Mouse (Mus musculus) forebrain, embryonic 11.5 days (tissue): ENCODE data around the gene Tchhl1. TPM values are rescaled to one million over a fixed set of nuclear protein-coding genes. Genes with fewer than 3 reads are reported as not detected.

ENCODE experiments used
- ATAC-seq: fragments of 200-750 bp; cut with Nextera tagmentation; replicated peaks from 2 replicates; pipeline ENCODE4 v1.8.0; 2017; ENCODE audit warnings: moderate TSS enrichment; ENCODE audit not compliant: low FRiP score
- DNase-seq: peaks from one replicate; pipeline ENCODE4 v3.0.0-alpha.2; 2017; ENCODE audit warnings: low spot score
- H3K27ac ChIP-seq: fragments of 300-500 bp; sonication (generic); 2 replicates; pipeline ENCODE4 v1.5.1; 2014; ENCODE audit warnings: low read depth, low read length
- H3K27me3 ChIP-seq: fragments of 300-500 bp; sonication (generic); 2 replicates; pipeline ENCODE4 v1.6.1; 2014; ENCODE audit warnings: mild to moderate bottlenecking, low read length, mixed read lengths; ENCODE audit not compliant: control insufficient read depth, insufficient read depth
- H3K36me3 ChIP-seq: fragments of 300-500 bp; sonication (generic); 2 replicates; pipeline ENCODE4 v1.6.1; 2014; ENCODE audit warnings: mild to moderate bottlenecking, low read length, moderate library complexity, mixed read lengths; ENCODE audit not compliant: control insufficient read depth, insufficient read depth
- H3K4me1 ChIP-seq: fragments of 300-500 bp; sonication (generic); replicated peaks from 2 replicates; pipeline ENCODE4 v1.6.1; 2014; ENCODE audit warnings: low read length, mixed read lengths; ENCODE audit not compliant: control insufficient read depth, insufficient read depth
- H3K4me2 ChIP-seq: fragments of 300-500 bp; sonication (generic); 2 replicates; pipeline ENCODE4 v1.6.1; 2014; ENCODE audit warnings: low read depth, mild to moderate bottlenecking, low read length, moderate library complexity, mixed read lengths; ENCODE audit not compliant: severe bottlenecking
- H3K4me3 ChIP-seq: fragments of 300-500 bp; sonication (generic); 2 replicates; pipeline ENCODE4 v1.5.1; 2014; ENCODE audit warnings: low read depth, low read length
- H3K9ac ChIP-seq: fragments of 300-500 bp; sonication (generic); 2 replicates; pipeline ENCODE4 v1.6.1; 2014; ENCODE audit warnings: low read length
- H3K9me3 ChIP-seq: fragments of 300-500 bp; sonication (generic); 2 replicates; pipeline ENCODE4 v1.6.1; 2016; ENCODE audit warnings: low read length, mixed read lengths; ENCODE audit not compliant: control insufficient read depth
- whole genome bisulfite sequencing: fragments of 180-500 bp; shearing (Covaris S2); extraction: QIAGEN DNeasy Blood & Tissue Kit; methylation state at CpG from one replicate; pipeline ENCODE4 v1.1.7; 2014; 5-methylcytosine and 5-hydroxymethylcytosine counted together
- polyA plus RNA-seq: library from polyadenylated mRNA; unstranded; fragments of >200 nt; fragmentation: Nextera tagmentation; extraction: Ambion mirVana; gene quantifications from 2 replicates; pipeline ENCODE4 v1.2.1, GENCODE M21; 2014

The Tchhl1 gene
- polyA plus RNA-seq, 1 experiment from 2014 or later, result not detected

GRCm38 (mm10) chr3:93447138-93447841 lies 21.3 kb upstream of the Tchhl1 start:
- WGBS, result under 1% methylated on average over 59 of the region's 59 CpGs
- DNase-seq (peak; percentile 87), ATAC-seq (peak; percentile 71)
- no peaks in the 10 kb centered on the region for H3K9me3 ChIP-seq
- H3K36me3 ChIP-seq, result no peaks in the 10 kb centered on the region
- H3K4me3 ChIP-seq, result peak overlapping the region; percentile 44
- H3K4me2 ChIP-seq, result peak overlapping the region; percentile 90
- H3K27ac ChIP-seq, result no peak overlapping the region
- peak overlapping the region; percentile 37 for H3K9ac ChIP-seq
- H3K27me3 ChIP-seq, result peaks cover 20% of the 10 kb centered on the region; the same call in 1 of the 2 replicates
- H3K4me1 ChIP-seq, result peaks cover 2% of the 10 kb centered on the region; the same call in 1 of the 2 replicates

- DNase-seq (no peak), ATAC-seq (no peak)
- H3K4me2 ChIP-seq, result no peak overlapping the region
- H3K27me3 ChIP-seq, result no peaks in the 10 kb centered on the region
- no peaks in the 10 kb centered on the region for H3K36me3 ChIP-seq
- no peak overlapping the region for H3K9ac ChIP-seq
- no peak overlapping the region for H3K4me3 ChIP-seq
- no peak overlapping the region for H3K27ac ChIP-seq
- no peaks in the 10 kb centered on the region for H3K4me1 ChIP-seq
- H3K9me3 ChIP-seq, result no peaks in the 10 kb centered on the region
- WGBS, result 83% methylated on average over 3 of the region's 3 CpGs
Measured at GRCm38 (mm10) chr3:93466556-93466955, 2.0 kb upstream of the Tchhl1 start.

GRCm38 (mm10) chr3:93467130-93467529 lies 1.4 kb upstream of the Tchhl1 start:
- no peak overlapping the region for H3K9ac ChIP-seq
- ATAC-seq, result no peak
- no peak for DNase-seq
- H3K4me1 ChIP-seq, result no peaks in the 10 kb centered on the region
- WGBS, result 90% methylated on average over 4 of the region's 4 CpGs
- no peak overlapping the region for H3K4me2 ChIP-seq
- H3K27me3 ChIP-seq, result no peaks in the 10 kb centered on the region
- H3K27ac ChIP-seq, result no peak overlapping the region
- no peaks in the 10 kb centered on the region for H3K36me3 ChIP-seq
- no peak overlapping the region for H3K4me3 ChIP-seq
- no peaks in the 10 kb centered on the region for H3K9me3 ChIP-seq

- Histone ChIP-seq H3K36me3 (no peaks in the 10 kb centered on the region), H3K4me1 (no peaks in the 10 kb centered on the region), H3K4me2 (no peak overlapping the region), H3K27ac (no peak overlapping the region), H3K9me3 (no peaks in the 10 kb centered on the region), H3K4me3 (no peak overlapping the region), H3K9ac (no peak overlapping the region), H3K27me3 (no peaks in the 10 kb centered on the region)
- ATAC-seq (no peak), DNase-seq (no peak)
- 76% methylated on average over 3 of the region's 3 CpGs for WGBS
Measured at GRCm38 (mm10) chr3:93469629-93470028, 1.1 kb downstream of the Tchhl1 start.

GRCm38 (mm10) chr3:93480053-93480452 lies 11.5 kb downstream of the Tchhl1 start:
- Histone ChIP-seq H3K27me3 (no peaks in the 10 kb centered on the region), H3K27ac (no peak overlapping the region), H3K9ac (no peak overlapping the region), H3K4me2 (no peak overlapping the region), H3K4me1 (no peaks in the 10 kb centered on the region), H3K36me3 (no peaks in the 10 kb centered on the region), H3K4me3 (no peak overlapping the region), H3K9me3 (no peaks in the 10 kb centered on the region)
- 88% methylated on average over 1 of the region's 1 CpGs for WGBS
- DNase-seq, result no peak
- ATAC-seq, result no peak

- no peak overlapping the region for H3K4me2 ChIP-seq
- H3K36me3 ChIP-seq, result no peaks in the 10 kb centered on the region
- WGBS, result 79% methylated on average over 2 of the region's 2 CpGs
- H3K27me3 ChIP-seq, result no peaks in the 10 kb centered on the region
- H3K27ac ChIP-seq, result no peak overlapping the region
- H3K9me3 ChIP-seq, result no peaks in the 10 kb centered on the region
- ATAC-seq, result no peak
- H3K4me1 ChIP-seq, result no peaks in the 10 kb centered on the region
- H3K4me3 ChIP-seq, result no peak overlapping the region
- H3K9ac ChIP-seq, result no peak overlapping the region
- DNase-seq, result no peak
Measured at GRCm38 (mm10) chr3:93481982-93482616, 13.5 kb downstream of the Tchhl1 start.

- no peak for DNase-seq
- no peaks in the 10 kb centered on the region for H3K4me1 ChIP-seq
- ATAC-seq, result no peak
- no peak overlapping the region for H3K4me3 ChIP-seq
- H3K36me3 ChIP-seq, result no peaks in the 10 kb centered on the region
- no peaks in the 10 kb centered on the region for H3K27me3 ChIP-seq
- H3K27ac ChIP-seq, result no peak overlapping the region
- H3K4me2 ChIP-seq, result no peak overlapping the region
- no peaks in the 10 kb centered on the region for H3K9me3 ChIP-seq
- WGBS, result 87% methylated on average over 3 of the region's 3 CpGs
- H3K9ac ChIP-seq, result no peak overlapping the region
Measured at GRCm38 (mm10) chr3:93485611-93486010, 17.1 kb downstream of the Tchhl1 start.

- DNase-seq (no peak), ATAC-seq (no peak)
- H3K4me2 ChIP-seq, result no peak overlapping the region
- WGBS, result 88% methylated on average over 2 of the region's 2 CpGs
- H3K27ac ChIP-seq, result no peak overlapping the region
- no peaks in the 10 kb centered on the region for H3K4me1 ChIP-seq
- no peak overlapping the region for H3K4me3 ChIP-seq
- H3K9me3 ChIP-seq, result no peaks in the 10 kb centered on the region
- no peaks in the 10 kb centered on the region for H3K36me3 ChIP-seq
- no peak overlapping the region for H3K9ac ChIP-seq
- no peaks in the 10 kb centered on the region for H3K27me3 ChIP-seq
Measured at GRCm38 (mm10) chr3:93488541-93488940, 20.0 kb downstream of the Tchhl1 start.

- H3K4me3 ChIP-seq, result no peak overlapping the region
- H3K36me3 ChIP-seq, result no peaks in the 10 kb centered on the region
- DNase-seq (no peak), ATAC-seq (no peak)
- no peaks in the 10 kb centered on the region for H3K4me1 ChIP-seq
- no peak overlapping the region for H3K4me2 ChIP-seq
- no peaks in the 10 kb centered on the region for H3K27me3 ChIP-seq
- H3K27ac ChIP-seq, result no peak overlapping the region
- 76% methylated on average over 3 of the region's 3 CpGs for WGBS
- no peak overlapping the region for H3K9ac ChIP-seq
- H3K9me3 ChIP-seq, result no peaks in the 10 kb centered on the region
Measured at GRCm38 (mm10) chr3:93492176-93492575, 23.6 kb downstream of the Tchhl1 start.
